Mouse (Mus musculus) limb, embryonic 13.5 days (tissue): Measurements from ENCODE around the gene Smr2. TPM values are rescaled to one million over a fixed set of nuclear protein-coding genes. Genes with fewer than 3 reads are reported as not detected.
"Not testable (repeated sequence)": the region's sequence is repeated elsewhere in the genome, so short reads cannot be mapped to it uniquely, and the experiment has no call there.

ENCODE experiments used
- ATAC-seq: fragments of 200-750 bp; cut with Nextera tagmentation; 2 replicates; pipeline ENCODE4 v1.8.0; 2017; ENCODE audit warnings: low read depth, moderate number of reproducible peaks, moderate TSS enrichment; ENCODE audit not compliant: low FRiP score
- H3K27ac ChIP-seq: fragments of 300-500 bp; sonication (generic); 2 replicates; pipeline ENCODE4 v1.5.1; 2015; ENCODE audit warnings: inconsistent platforms, mild to moderate bottlenecking, moderate library complexity
- H3K27me3 ChIP-seq: fragments of 300-500 bp; sonication (generic); 2 replicates; pipeline ENCODE4 v1.6.1; 2015; ENCODE audit warnings: mild to moderate bottlenecking, inconsistent platforms
- H3K36me3 ChIP-seq: fragments of 300-500 bp; sonication (generic); 2 replicates; pipeline ENCODE4 v1.6.1; 2015; ENCODE audit warnings: inconsistent platforms, mild to moderate bottlenecking, moderate library complexity
- H3K4me1 ChIP-seq: fragments of 300-500 bp; sonication (generic); 2 replicates; pipeline ENCODE4 v1.6.1; 2015; ENCODE audit warnings: inconsistent platforms
- H3K4me2 ChIP-seq: fragments of 300-500 bp; sonication (generic); replicated peaks from 2 replicates; pipeline ENCODE4 v1.6.1; 2015; ENCODE audit warnings: inconsistent platforms, mild to moderate bottlenecking, moderate library complexity
- H3K4me3 ChIP-seq: fragments of 300-500 bp; sonication (generic); 2 replicates; pipeline ENCODE4 v1.5.1; 2015; ENCODE audit warnings: moderate library complexity, mild to moderate bottlenecking, inconsistent platforms
- H3K9ac ChIP-seq: fragments of 300-500 bp; sonication (generic); 2 replicates; pipeline ENCODE4 v1.6.1; 2015; ENCODE audit warnings: mild to moderate bottlenecking, inconsistent platforms
- H3K9me3 ChIP-seq: fragments of 300-500 bp; sonication (generic); 2 replicates; pipeline ENCODE4 v1.6.1; 2016; ENCODE audit warnings: inconsistent platforms
- WGBS: fragments of 180-500 bp; shearing (Covaris S2); methylation state at CpG from one replicate; pipeline ENCODE4 v1.1.7; 2015; 5-methylcytosine and 5-hydroxymethylcytosine counted together
- polyA plus RNA-seq: library from polyadenylated mRNA; unstranded; fragments of >200 nt; fragmentation: Nextera tagmentation; extraction: Ambion mirVana; gene quantifications from 2 replicates; pipeline ENCODE4 v1.2.1, GENCODE M21; 2015

Smr2 gene
- not detected in 2 replicates for polyA plus RNA-seq

- ATAC-seq, H3K9me3 ChIP-seq, H3K4me2 ChIP-seq, H3K9ac ChIP-seq, H3K27me3 ChIP-seq, H3K36me3 ChIP-seq, H3K27ac ChIP-seq, H3K4me3 ChIP-seq, H3K4me1 ChIP-seq: not testable (repeated sequence)
These were observed at the start of gene Smr2 for GRCm38 (mm10) chr5:88086256-88086655. TSS of gene Smr2 (plus strand) at chr5:88086556.

DNA sequence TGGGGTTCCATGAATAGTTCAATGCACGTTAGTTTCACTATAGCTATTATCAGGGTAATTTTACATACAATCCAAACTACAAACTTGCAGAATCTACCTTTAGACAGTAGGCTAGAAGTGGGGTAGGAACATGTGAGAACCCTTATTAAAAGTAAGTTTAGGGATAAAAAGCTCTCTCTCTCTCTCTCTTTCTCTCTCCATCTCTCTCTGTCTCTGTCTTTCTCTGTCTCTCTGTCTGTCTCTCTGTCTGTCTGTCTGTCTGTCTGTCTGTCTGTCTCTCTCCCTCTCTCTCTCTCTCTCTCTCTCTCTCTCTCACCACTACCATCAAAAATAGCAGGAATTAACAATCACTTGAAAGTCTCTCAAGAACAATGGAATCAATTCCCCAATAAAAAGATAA is 25.1 kb downstream of the Smr2 start, which contains the start of gene Gm11116:
TSS of gene Gm11116 (minus strand) at position 101 of the 400 bp plus-strand sequence.
- H3K4me1 ChIP-seq = no peaks in the 10 kb centered on the region
- H3K36me3 ChIP-seq = no peaks in the 10 kb centered on the region
- 73% methylated on average over 1 of the region's 1 CpGs for WGBS
- H3K9me3 ChIP-seq = no peaks in the 10 kb centered on the region
- no peak within 1 kb of the TSS for H3K4me3 ChIP-seq
- no peaks in the 10 kb centered on the region for H3K27me3 ChIP-seq
- H3K4me2 ChIP-seq = no peak within 1 kb of the TSS
- no peak within 1 kb of the TSS for H3K9ac ChIP-seq
- no peak for ATAC-seq
- H3K27ac ChIP-seq = no peak within 1 kb of the TSS

DNA sequence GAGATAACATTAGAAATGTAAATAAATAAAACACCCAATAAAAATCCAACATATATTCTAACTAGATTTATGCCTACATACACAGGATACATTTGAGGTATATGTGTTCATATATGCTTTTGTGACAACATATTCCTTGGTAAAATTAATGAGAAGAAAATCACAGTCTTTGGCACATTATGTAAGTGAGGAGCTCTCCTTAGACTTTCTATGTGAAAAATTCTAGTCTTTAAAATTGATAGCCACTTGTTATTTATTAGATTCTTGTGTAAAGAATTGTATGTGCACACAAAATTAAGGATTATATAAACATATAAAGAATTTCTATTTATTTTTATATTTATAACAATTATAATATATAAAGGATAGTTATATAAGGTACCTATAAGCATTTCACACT is 67.6 kb downstream of the Smr2 start, which contains the start of gene Gm11115:
TSS of gene Gm11115 (minus strand) at position 101 of the 400 bp plus-strand sequence.
- Histone ChIP-seq H3K4me3 (no peak within 1 kb of the TSS), H3K27me3 (no peaks in the 10 kb centered on the region), H3K9ac (no peak within 1 kb of the TSS), H3K4me2 (no peak within 1 kb of the TSS), H3K36me3 (no peaks in the 10 kb centered on the region), H3K27ac (no peak within 1 kb of the TSS), H3K4me1 (no peaks in the 10 kb centered on the region), H3K9me3 (no peaks in the 10 kb centered on the region)
- ATAC-seq = no peak

Other genes starting within 250 kb of the Smr2 start
- not detected in 2 replicates for gene Odam, start 201.5 kb upstream of the Smr2 start, polyA plus RNA-seq
- 0.14 and 0.38 TPM in 2 replicates for gene Csn3, start 161.0 kb upstream of the Smr2 start, polyA plus RNA-seq
- gene 2310003L06Rik, start 117.1 kb upstream of the Smr2 start, polyA plus RNA-seq = not detected in 2 replicates
- not detected in 2 replicates for gene Gm28434, start 117.0 kb upstream of the Smr2 start, polyA plus RNA-seq
- gene Cabs1, start 107.1 kb upstream of the Smr2 start, polyA plus RNA-seq = not detected in 2 replicates
- not detected in 2 replicates for gene Smr3a, start 84.0 kb upstream of the Smr2 start, polyA plus RNA-seq
- not detected in 2 replicates for gene Gm11116, start 25.0 kb downstream of the Smr2 start, polyA plus RNA-seq
- gene Gm11115, start 67.5 kb downstream of the Smr2 start, polyA plus RNA-seq = not detected in 2 replicates
- not detected in 2 replicates for gene Gm7714, start 182.4 kb downstream of the Smr2 start, polyA plus RNA-seq
- gene Prol1, start 230.8 kb downstream of the Smr2 start, polyA plus RNA-seq = not detected in 2 replicates